Mouse (Mus musculus) G1E (cell line): ENCODE data around the gene Akna. TPM values are rescaled to one million over a fixed set of nuclear protein-coding genes. Genes with fewer than 3 reads are reported as not detected.

Source experiments
- ATAC-seq: 2 replicates; pipeline ENCODE4 v1.8.0; 2016; ENCODE audit warnings: mild to moderate bottlenecking; ENCODE audit not compliant: insufficient number of reproducible peaks, poor library complexity, low FRiP score, severe bottlenecking; ENCODE audit errors: extremely low read depth
- DNase-seq: peaks from one replicate; pipeline ENCODE4 v3.0.0; 2012; ENCODE audit warnings: low spot score
- H3K27me3 ChIP-seq: 2 replicates; pipeline ENCODE4 v1.6.1; 2012; ENCODE audit warnings: mild to moderate bottlenecking, low read length, inconsistent platforms; ENCODE audit not compliant: insufficient read depth
- H3K36me3 ChIP-seq: replicated peaks from 2 replicates; pipeline ENCODE3; 2012; ENCODE audit warnings: mild to moderate bottlenecking, inconsistent platforms
- H3K4me1 ChIP-seq: 2 replicates; pipeline ENCODE4 v1.6.1; 2012; ENCODE audit warnings: low read depth, low read length, inconsistent platforms, mixed read lengths; ENCODE audit not compliant: insufficient read depth
- H3K4me3 ChIP-seq: 2 replicates; pipeline ENCODE4 v1.5.1; 2012; ENCODE audit warnings: low read depth, mild to moderate bottlenecking, inconsistent platforms, low read length, moderate library complexity, mixed read lengths
- H3K9me3 ChIP-seq: replicated peaks from 2 replicates; pipeline ENCODE4 v1.6.1; 2012; ENCODE audit warnings: inconsistent platforms
- CTCF ChIP-seq: IDR thresholded peaks from 2 replicates; pipeline ENCODE4 v1.5.1; 2012; ENCODE audit warnings: low read depth, low read length, inconsistent platforms, mixed read lengths
- GATA1 ChIP-seq: IDR thresholded peaks from 2 replicates; pipeline ENCODE4 v1.6.1; 2012; ENCODE audit warnings: borderline replicate concordance, low read length, inconsistent platforms, mixed read lengths
- GATA2 ChIP-seq: IDR thresholded peaks from 2 replicates; pipeline ENCODE4 v1.6.1; 2012; ENCODE audit warnings: low read depth, low read length, inconsistent platforms, borderline replicate concordance
- POLR2AphosphoS5 ChIP-seq: IDR thresholded peaks from 2 replicates; pipeline ENCODE4 v1.6.1; 2012; ENCODE audit warnings: low read depth, low read length, inconsistent platforms; ENCODE audit not compliant: insufficient replicate concordance
- TAL1 ChIP-seq: conservative IDR thresholded peaks from 2 replicates; pipeline ENCODE4 v1.6.1; 2012; ENCODE audit warnings: low read depth, low read length, inconsistent platforms, mixed read lengths
- polyA plus RNA-seq: library from polyadenylated mRNA; stranded (reverse); fragments of >175 nt; gene quantifications from 2 replicates; pipeline ENCODE4 v1.2.3, GENCODE M21; 2012
- total RNA-seq, 2 experiments: library from RNA; stranded (forward) in 1 of 2; stranded (reverse) in 1 of 2; fragments of 200-1000 nt in 1 of 2; fragments of >200 nt in 1 of 2; fragmentation: Nextera tagmentation in 1 of 2; gene quantifications; 2 replicates each; pipeline ENCODE4 v1.2.3; 2014 to 2017

The Akna gene
- total and polyA plus RNA-seq, 3 experiments: 0.01 to 1.1 (median 0.11) TPM

DNA sequence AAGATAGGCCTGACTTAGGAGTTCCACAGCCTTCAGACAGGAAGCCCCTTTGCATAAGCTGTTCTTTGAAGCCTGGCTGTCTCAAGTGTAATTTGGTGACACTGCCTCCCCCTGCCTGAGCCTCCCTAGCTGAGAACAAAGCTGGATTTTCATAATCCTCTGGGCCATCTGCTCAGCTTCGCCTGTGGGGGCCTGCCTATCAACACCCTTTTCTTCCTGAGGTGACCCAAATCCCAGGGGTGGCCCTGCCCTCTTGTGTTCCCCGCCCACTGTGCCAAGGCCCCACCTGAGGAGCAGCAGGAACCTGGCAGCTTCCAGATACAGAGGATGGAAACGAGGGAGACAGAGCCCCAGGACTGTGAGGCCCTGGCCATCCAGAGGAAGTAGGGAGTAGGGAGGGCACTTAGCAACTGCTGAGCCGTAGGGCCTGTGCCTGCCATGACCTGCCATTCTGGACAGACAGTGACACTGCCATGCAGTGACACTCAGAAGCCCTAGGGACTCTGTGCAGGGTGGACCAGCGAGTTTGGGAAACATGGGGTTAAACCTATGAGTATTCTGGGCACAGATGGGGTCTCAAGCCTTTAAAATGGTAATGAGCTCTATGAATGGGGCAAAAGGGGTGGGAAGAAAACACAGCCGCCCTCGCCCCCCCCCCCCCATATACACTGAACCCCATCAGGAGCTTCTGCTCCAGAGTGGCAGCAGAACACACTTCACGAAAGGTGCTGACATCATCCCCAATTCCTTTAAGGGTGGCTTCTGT, 13.8 kb downstream of the Akna start:
- Histone ChIP-seq H3K27me3 (no peaks in the 10 kb centered on the region), H3K36me3 (no peaks in the 10 kb centered on the region), H3K9me3 (peaks cover 81% of the 10 kb centered on the region), H3K4me1 (no peaks in the 10 kb centered on the region), H3K4me3 (no peak overlapping the region)
- no peak for DNase-seq
- no peak for ATAC-seq
- TF ChIP-seq CTCF (no peak), GATA2 (no peak), POLR2AphosphoS5 (no peak), GATA1 (no peak), TAL1 (no peak)

DNA sequence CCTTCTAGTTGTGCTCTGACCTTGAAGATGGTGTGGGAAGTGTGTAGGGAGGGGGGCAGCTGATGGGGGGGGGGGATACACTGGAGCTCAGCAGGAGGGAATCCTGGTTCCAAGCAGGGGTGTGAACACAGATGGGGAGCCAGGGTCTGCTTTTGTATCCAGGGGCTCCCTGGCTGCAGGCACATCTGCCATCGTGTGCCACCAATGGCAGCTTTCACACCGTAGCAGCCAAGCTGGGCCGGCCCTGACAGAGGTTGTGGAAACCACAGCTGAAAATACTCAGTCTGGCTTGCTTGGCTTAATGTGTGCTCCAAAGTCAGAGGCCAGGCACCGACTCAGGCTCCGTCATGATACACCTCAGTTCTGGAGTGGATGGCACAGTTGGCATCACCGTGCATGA, 15.1 kb downstream of the Akna start:
- Histone ChIP-seq H3K4me1 (no peaks in the 10 kb centered on the region), H3K4me3 (no peak overlapping the region), H3K27me3 (no peaks in the 10 kb centered on the region), H3K36me3 (no peaks in the 10 kb centered on the region), H3K9me3 (peaks cover 82% of the 10 kb centered on the region)
- DNase-seq (no peak), ATAC-seq (no peak)
- TF ChIP-seq TAL1 (no peak), GATA2 (no peak), POLR2AphosphoS5 (no peak), CTCF (no peak), GATA1 (no peak)

DNA sequence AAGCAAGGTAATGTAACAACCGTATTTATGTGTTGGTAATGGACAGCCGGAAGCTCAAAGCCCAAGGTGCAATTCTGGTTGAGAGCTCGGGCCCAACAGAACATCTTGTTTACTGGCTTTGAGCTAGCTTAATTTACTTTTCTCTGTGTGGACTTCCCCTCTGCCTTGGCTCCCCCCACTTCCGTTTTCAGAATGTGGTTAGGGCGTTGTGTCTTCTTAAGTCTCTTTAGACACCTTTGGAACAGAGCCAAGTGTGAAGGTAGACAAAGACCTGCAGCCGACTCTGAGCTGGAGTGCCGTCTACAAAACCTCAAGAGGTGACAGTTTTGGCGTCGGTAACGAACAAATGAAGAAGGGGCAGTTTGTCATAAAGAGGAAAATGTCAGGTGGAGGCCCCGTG, 17.4 kb downstream of the Akna start:
- TF ChIP-seq GATA1 (no peak), GATA2 (no peak), TAL1 (no peak), POLR2AphosphoS5 (no peak), CTCF (no peak)
- DNase-seq: no peak
- Histone ChIP-seq H3K4me3 (no peak overlapping the region), H3K4me1 (no peaks in the 10 kb centered on the region), H3K27me3 (no peaks in the 10 kb centered on the region), H3K36me3 (no peaks in the 10 kb centered on the region), H3K9me3 (peaks cover 85% of the 10 kb centered on the region)
- no peak for ATAC-seq

DNA sequence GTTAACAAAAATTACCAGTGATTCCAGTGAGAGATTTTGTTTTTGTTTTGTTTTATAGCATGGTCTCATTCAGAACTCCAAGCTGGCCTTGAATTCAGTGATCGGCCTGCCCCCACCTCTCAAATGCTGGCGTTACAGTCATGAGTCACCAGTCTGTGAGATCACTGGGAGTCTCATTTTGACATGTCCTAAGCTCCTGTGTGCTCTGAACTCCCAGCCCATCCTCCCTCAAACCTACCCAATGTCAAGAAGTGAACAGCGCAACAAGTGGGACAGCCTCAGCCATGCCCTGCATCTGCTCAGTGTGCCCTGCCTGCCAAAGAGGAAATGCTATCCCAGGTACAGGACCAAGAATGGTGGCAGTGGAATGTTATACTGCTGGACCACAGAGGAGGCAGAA, 17.9 kb downstream of the Akna start:
- Histone ChIP-seq H3K4me1 (no peaks in the 10 kb centered on the region), H3K36me3 (no peaks in the 10 kb centered on the region), H3K27me3 (no peaks in the 10 kb centered on the region), H3K9me3 (peaks cover 85% of the 10 kb centered on the region), H3K4me3 (no peak overlapping the region)
- DNase-seq (no peak), ATAC-seq (no peak)
- TF ChIP-seq CTCF: no peak
- TF ChIP-seq TAL1: no peak
- no peak for TF ChIP-seq POLR2AphosphoS5
- no peak for TF ChIP-seq GATA1
- no peak for TF ChIP-seq GATA2

DNA sequence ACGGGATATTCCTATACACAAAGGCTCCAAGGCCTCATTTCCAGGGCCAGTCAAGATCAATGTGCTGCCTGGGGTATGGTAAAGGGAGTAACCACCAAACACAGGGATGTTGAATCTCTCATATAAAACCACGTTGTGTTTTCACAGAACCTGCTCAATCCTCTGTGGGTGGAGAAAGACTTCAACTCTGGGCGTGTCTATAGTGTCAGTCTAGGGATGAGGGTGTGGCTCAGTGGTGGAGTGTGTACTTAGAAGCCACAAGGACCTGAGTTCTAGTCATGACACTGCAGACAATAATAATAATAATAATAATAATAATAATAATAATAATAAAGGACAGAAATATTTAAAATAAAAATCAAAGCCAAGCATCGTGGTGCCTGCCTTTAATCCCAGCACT, 18.9 kb downstream of the Akna start:
- no peak for TF ChIP-seq CTCF
- no peak for TF ChIP-seq GATA1
- no peak for TF ChIP-seq POLR2AphosphoS5
- ATAC-seq (no peak), DNase-seq (no peak)
- Histone ChIP-seq H3K4me1 (no peaks in the 10 kb centered on the region), H3K4me3 (no peak overlapping the region), H3K9me3 (peaks cover 85% of the 10 kb centered on the region), H3K27me3 (no peaks in the 10 kb centered on the region), H3K36me3 (no peaks in the 10 kb centered on the region)

DNA sequence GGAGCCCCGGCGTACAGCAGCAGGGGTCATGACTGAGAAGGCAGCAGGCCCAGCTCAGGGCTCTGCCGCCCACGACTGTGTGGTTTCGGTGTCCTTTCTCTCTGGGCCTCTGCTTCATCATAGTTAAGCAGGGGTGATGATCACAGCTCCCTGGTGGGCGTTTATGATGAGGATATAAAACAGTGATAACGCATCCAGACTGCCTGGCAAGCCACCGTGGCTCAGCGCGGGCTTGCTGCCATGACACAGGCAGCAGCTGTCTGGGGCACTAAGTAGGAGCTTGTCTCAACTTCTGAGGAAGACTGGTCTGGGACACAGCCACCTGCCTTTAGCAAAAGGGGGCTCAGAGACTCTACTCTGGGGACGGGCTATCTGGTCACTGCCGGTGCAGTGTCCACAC, 19.7 kb downstream of the Akna start:
- ATAC-seq: no peak
- DNase-seq: no peak
- Histone ChIP-seq H3K36me3 (no peaks in the 10 kb centered on the region), H3K4me3 (no peak overlapping the region), H3K4me1 (no peaks in the 10 kb centered on the region), H3K27me3 (no peaks in the 10 kb centered on the region), H3K9me3 (peaks cover 85% of the 10 kb centered on the region)
- TF ChIP-seq GATA2: no peak
- no peak for TF ChIP-seq CTCF
- TF ChIP-seq POLR2AphosphoS5: no peak
- no peak for TF ChIP-seq GATA1
- no peak for TF ChIP-seq TAL1
